In the genomic region with DNA sequence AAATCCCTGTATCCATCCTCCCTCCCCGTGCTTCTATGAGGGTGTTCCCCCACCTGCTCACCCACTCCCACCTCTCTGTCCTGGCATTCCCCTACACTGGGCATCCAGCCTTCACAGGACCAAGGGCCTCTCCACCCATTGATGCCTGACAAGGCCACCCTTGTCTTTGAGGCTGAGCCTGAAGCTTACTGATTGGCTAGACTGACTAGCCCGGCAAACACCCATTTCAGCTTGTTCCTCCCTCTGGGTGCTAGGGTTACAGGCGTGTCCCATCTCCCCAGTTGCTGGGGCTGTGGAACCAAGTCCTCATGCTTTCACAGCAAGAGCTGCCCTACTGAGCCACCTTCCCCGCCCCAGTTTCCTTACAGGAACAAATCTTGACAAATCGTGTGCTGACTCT, we compare ENCODE assay signal across 18 mouse cellular contexts.
DNase-seq lines count a peak whose midpoint lies in the region; ATAC-seq and TF ChIP-seq lines count a peak whose summit lies in the region.
"Had no signal": no experiment of that assay in that cellular context is flagged by ENCODE, and none has a peak within 500 bp of the region (broad histone marks: within the 10 kb centered on the region; RNA-seq: fewer than 3 reads in every experiment).

No protein-coding gene starts in this region.

- TF ChIP-seq POLR2A in cerebellum, adult 2 months (IDR thresholded peaks at IDR 0.05; ENCODE audit: borderline replicate concordance, insufficient read depth, low read length) = no peak

- no peak for TF ChIP-seq CTCF in hindbrain, postnatal 0 days (IDR thresholded peaks at IDR 0.05; ENCODE audit: low read depth)
- TF ChIP-seq CTCF in cerebellum, adult 2 months (IDR thresholded peaks at IDR 0.05; ENCODE audit: borderline replicate concordance, insufficient read depth, low read depth, low read length) = no peak

- no peak overlapping the region for H3K4me2 ChIP-seq in hindbrain, postnatal 0 days (ENCODE audit: low read depth, low read length)
- H3K4me2 ChIP-seq in limb, embryonic 15.5 days = no peak overlapping the region
- H3K4me2 ChIP-seq: hindbrain, embryonic 12.5 days; liver, embryonic 15.5 days; midbrain, embryonic 15.5 days; stomach, embryonic 15.5 days had no signal

- H3K9me3 ChIP-seq in hindbrain, postnatal 0 days (ENCODE audit: low read length) = no peaks in the 10 kb centered on the region
- no peaks in the 10 kb centered on the region for H3K9me3 ChIP-seq in hindbrain, embryonic 10.5 days
- no peaks in the 10 kb centered on the region for H3K9me3 ChIP-seq in limb, embryonic 15.5 days
- H3K9me3 ChIP-seq: hindbrain, embryonic 12.5 days; liver, embryonic 15.5 days; midbrain, embryonic 15.5 days; stomach, embryonic 15.5 days had no signal

- H3K27ac ChIP-seq in hindbrain, postnatal 0 days = no peak overlapping the region
- H3K27ac ChIP-seq in hindbrain, embryonic 10.5 days = no peak overlapping the region
- no peak overlapping the region for H3K27ac ChIP-seq in limb, embryonic 15.5 days
- H3K27ac ChIP-seq in cerebellum, adult 2 months (ENCODE audit: insufficient read depth, low read length) = no peak overlapping the region
- H3K27ac ChIP-seq: hindbrain, embryonic 12.5 days; liver, embryonic 15.5 days; macrophage; midbrain, embryonic 15.5 days; stomach, embryonic 15.5 days had no signal

- no peak overlapping the region for H3K4me3 ChIP-seq in hindbrain, postnatal 0 days (ENCODE audit: low read length)
- H3K4me3 ChIP-seq in hindbrain, embryonic 10.5 days = no peak overlapping the region
- H3K4me3 ChIP-seq in limb, embryonic 15.5 days = no peak overlapping the region
- no peak overlapping the region for H3K4me3 ChIP-seq in cerebellum, adult 2 months (replicated peaks; ENCODE audit: insufficient read depth, low read depth, low read length)
- H3K4me3 ChIP-seq: erythroblast, embryonic 14.5 days; hindbrain, embryonic 12.5 days; liver, embryonic 15.5 days; midbrain, embryonic 15.5 days; stomach, embryonic 15.5 days had no signal

- H3K4me1 ChIP-seq in hindbrain, postnatal 0 days (ENCODE audit: insufficient read depth, low read length) = no peaks in the 10 kb centered on the region
- peaks cover 13% of the 10 kb centered on the region; the same call in 1 of the 2 replicates for H3K4me1 ChIP-seq in hindbrain, embryonic 10.5 days (replicated peaks)
- H3K4me1 ChIP-seq in limb, embryonic 15.5 days = 0 out of 2 replicates have a peak, but pooled peaks cover 2% of the 10 kb centered on the region
- H3K4me1 ChIP-seq in cerebellum, adult 2 months (ENCODE audit: control insufficient read depth, insufficient read depth, low read length) = peaks cover 6% of the 10 kb centered on the region
- H3K4me1 ChIP-seq: liver, embryonic 15.5 days; midbrain, embryonic 15.5 days; stomach, embryonic 15.5 days had no signal

- H3K27me3 ChIP-seq in hindbrain, postnatal 0 days (ENCODE audit: insufficient read depth, low read length) = no peaks in the 10 kb centered on the region
- no peaks in the 10 kb centered on the region for H3K27me3 ChIP-seq in hindbrain, embryonic 10.5 days (ENCODE audit: insufficient read depth, poor library complexity, severe bottlenecking)
- H3K27me3 ChIP-seq in limb, embryonic 15.5 days = no peaks in the 10 kb centered on the region
- H3K27me3 ChIP-seq in cerebellum, adult 2 months (ENCODE audit: control insufficient read depth, insufficient read depth, low read length) = no peaks in the 10 kb centered on the region
- H3K27me3 ChIP-seq: hindbrain, embryonic 12.5 days; liver, embryonic 15.5 days; midbrain, embryonic 15.5 days; stomach, embryonic 15.5 days had no signal

- no peak overlapping the region for H3K9ac ChIP-seq in hindbrain, postnatal 0 days (replicated peaks; ENCODE audit: low read length)
- no peak overlapping the region for H3K9ac ChIP-seq in limb, embryonic 15.5 days
- H3K9ac ChIP-seq: hindbrain, embryonic 12.5 days; liver, embryonic 15.5 days; midbrain, embryonic 15.5 days; stomach, embryonic 15.5 days had no signal

- 45% methylated on average over 5 of the region's 5 CpGs for WGBS in hindbrain, postnatal 0 days
- 46% methylated on average over 5 of the region's 5 CpGs for WGBS in hindbrain, embryonic 10.5 days
- WGBS in limb, embryonic 15.5 days = 37% methylated on average over 5 of the region's 5 CpGs
- 70% methylated on average over 5 of the region's 5 CpGs for WGBS in cerebellum, adult 2 months

- H3K36me3 ChIP-seq in hindbrain, postnatal 0 days (ENCODE audit: insufficient read depth, low read length) = no peaks in the 10 kb centered on the region
- no peaks in the 10 kb centered on the region for H3K36me3 ChIP-seq in hindbrain, embryonic 10.5 days
- no peaks in the 10 kb centered on the region for H3K36me3 ChIP-seq in limb, embryonic 15.5 days
- H3K36me3 ChIP-seq: G1E; hindbrain, embryonic 12.5 days; liver, embryonic 15.5 days; midbrain, embryonic 15.5 days; stomach, embryonic 15.5 days had no signal

- ATAC-seq in hindbrain, postnatal 0 days = peak; percentile 66; the same call in 1 of the 2 replicates
- ATAC-seq in limb, embryonic 15.5 days (ENCODE audit: insufficient number of reproducible peaks, low FRiP score, low TSS enrichment, low read depth) = peak; percentile 75
- ATAC-seq: intestine, postnatal 0 days; midbrain, embryonic 15.5 days had no signal

- no peak for DNase-seq in hindbrain, postnatal 0 days (ENCODE audit: low spot score)
- no peak for DNase-seq in hindbrain, embryonic 10.5 days (ENCODE audit: low spot score)
- DNase-seq in right cerebral cortex, adult 2 months (ENCODE audit: low spot score in 2 of 2) = peak; percentile 4
- no peak for DNase-seq in right cerebral cortex, postnatal 4 days
- DNase-seq in cerebellum, adult 11-12 months = no peak
- no peak for DNase-seq in cerebellum, adult 2 months
- DNase-seq: cerebellum, adult 8-10 months; gastrocnemius, postnatal 36 days; kidney, postnatal 36 days had no signal

Comparison
In these comparisons a context has a peak if more than half of its experiments do, and no peak if none do; other contexts are left out.
1. DNase-seq: peak in right cerebral cortex, adult 2 months (2 of 2); none in hindbrain, postnatal 0 days (single experiment), hindbrain, embryonic 10.5 days (single experiment), right cerebral cortex, postnatal 4 days (single experiment), cerebellum, adult 11-12 months (single experiment) and cerebellum, adult 2 months (0 of 2).